Mouse (Mus musculus): ENCODE results near the gene Naa80. TPM values are rescaled to one million over a fixed set of nuclear protein-coding genes. Genes with fewer than 3 reads are reported as not detected.

Gene Naa80
- polyA plus RNA-seq (2017; shearing (Covaris generic)) = 26.1 TPM

DNA sequence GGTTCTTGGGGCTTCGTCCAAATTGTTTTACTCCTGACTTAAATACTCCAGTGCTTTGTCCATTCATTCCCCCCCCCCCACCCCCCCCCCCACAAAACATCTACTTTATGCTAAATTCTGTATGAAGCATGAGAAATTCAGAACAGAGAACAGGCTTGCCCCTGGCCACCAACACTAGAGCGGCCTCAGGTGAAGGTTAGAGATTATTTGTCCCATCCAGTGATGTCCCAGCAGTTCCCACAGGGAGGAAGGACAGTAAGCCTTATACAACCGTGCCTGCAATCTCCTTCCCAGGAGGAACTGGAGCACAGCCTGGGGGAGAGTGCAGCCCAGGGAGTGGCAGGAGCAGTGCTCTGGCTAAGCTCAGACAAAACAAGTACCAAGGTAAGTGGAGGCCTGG is at the start of gene Naa80:
Gene Naa80, plus strand, starts transcription at position 301 of the 400 bp plus-strand sequence.

DNA sequence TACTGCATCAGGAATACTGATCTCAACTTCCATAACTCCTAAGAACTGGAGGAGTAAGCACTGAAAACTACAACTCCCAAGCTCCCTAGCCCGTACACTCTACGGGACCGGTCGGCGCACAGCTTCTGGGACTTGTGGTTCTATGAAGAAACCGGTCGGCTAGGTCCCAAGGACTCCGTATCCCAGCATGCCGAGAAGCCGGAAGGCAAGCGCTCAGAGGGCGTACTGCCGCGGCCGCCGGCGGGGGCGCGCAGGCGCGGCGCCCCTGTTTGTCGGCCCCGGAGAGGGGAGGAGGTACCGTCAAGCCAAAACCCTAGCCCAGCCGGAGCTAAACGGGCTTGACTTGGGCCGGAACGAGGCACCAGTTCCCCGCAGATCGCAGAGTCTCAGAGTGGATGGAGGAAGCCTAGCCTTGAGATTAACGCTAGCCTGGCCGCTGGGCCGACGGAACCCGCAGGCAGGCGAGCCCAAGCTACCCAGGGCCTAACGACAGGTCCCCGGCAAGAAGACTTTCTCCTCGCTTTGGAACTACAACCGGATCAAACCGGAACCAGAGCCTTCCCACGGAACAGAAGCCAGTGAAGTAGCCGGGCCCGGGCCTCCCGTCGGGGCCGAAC is 44.8 kb upstream of the Naa80 start, which contains the start of gene Tmem115:
Gene Tmem115, plus strand, starts transcription at position 155 of the 617 bp plus-strand sequence.

DNA sequence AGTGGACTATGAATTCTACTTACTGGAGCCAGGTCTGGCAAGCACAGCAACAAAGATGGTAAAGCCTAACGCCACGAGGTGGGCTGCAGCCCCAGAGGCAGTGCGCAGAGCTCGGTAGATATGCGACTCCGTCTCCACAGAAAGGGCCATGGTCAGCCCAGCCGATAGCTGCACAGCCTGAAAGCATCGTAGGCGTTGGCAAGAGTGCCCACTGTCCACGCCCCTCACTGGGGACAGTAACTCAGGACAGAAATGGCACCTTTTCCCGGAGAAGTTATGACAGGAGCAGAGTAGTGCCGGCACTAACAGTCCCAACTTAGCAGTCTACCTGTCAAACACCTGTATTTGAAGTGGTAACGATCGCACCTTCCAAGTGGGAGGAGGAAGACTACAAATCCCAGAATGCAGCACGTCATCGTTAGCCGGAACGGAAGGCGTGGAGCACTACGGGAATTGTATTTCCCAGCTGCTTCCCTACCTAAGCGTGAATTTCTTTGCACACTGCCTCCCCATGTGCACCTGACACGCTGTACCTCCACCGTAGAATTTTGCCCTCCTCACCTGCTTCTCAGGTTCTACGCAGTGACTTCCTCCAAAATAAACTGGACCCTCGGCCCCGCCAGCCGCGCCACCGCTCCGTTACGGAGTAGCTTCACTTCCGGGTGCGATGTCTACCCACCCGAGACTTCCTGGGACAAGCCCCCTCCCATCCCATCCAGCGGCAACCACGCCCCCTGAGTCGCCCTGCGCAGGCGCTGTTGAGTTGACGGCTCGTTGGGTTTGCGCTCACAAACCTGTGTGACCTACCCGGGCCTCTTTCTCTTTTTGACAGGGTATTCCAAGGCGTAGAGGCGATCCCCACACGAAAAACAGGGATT is 37.0 kb upstream of the Naa80 start, which contains the start of the genes Cyb561d2 and Nprl2:
Gene Cyb561d2, minus strand, starts transcription at position 720 of the 878 bp plus-strand sequence.
Gene Nprl2, plus strand, starts transcription at position 753 of the 878 bp plus-strand sequence.

DNA sequence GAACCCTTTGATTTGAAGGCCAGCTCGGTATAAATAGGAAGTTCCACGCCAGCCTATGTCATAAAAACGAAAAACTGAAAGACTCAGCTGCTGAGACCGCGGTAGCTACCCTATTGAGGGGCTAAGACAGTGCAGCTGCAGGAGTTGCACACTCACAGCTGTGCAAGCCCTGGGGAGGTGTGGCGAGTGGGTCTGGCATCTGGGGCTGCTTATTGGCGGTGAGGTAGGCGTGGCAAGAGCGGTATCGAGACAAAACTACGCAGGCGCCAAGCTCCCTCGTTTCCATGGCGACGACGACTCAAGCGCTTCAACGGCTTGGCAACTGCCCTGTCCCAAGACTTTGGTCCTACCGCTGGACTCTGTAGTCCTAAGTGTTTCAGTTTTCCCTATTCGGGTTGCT is 31.7 kb upstream of the Naa80 start, which contains the start of gene Zmynd10:
Gene Zmynd10, plus strand, starts transcription at position 273 of the 400 bp plus-strand sequence.

DNA sequence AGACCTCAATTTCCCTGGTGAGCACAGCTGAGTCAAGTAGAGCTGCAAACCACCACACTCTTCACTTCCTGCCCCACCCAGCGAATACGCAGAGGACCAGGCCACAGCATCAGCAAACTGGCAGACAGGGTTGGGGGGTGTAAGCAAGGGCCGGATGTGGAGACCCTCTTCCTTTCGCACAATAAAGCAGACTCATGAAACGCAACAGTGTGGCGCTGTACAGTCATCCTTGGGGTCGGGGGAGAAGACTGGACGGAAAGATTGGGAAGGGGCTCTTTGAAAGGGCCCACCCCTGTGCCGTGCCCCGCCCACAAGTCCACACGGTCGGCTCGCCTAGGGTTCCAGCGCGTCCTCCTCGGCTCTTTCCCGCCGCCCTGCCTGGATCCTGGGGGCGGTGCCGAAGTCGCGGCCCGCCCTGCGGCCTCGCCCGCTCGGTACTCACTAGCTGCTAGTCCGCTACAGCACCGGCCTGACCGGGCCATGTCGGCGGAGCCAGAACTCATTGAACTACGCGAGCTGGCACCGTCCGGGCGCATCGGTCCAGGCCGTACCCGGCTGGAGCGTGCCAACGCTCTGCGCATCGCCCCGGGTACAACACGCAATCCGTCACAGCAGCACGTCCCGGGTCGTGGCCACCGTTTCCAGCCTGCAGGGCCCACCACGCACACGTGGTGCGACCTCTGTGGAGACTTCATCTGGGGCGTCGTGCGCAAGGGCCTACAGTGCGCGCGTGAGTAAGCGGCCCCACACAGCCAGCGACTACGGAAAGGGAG is 27.4 kb upstream of the Naa80 start, which contains the start of gene Rassf1:
Gene Rassf1, plus strand, starts transcription at position 439 of the 773 bp plus-strand sequence.

DNA sequence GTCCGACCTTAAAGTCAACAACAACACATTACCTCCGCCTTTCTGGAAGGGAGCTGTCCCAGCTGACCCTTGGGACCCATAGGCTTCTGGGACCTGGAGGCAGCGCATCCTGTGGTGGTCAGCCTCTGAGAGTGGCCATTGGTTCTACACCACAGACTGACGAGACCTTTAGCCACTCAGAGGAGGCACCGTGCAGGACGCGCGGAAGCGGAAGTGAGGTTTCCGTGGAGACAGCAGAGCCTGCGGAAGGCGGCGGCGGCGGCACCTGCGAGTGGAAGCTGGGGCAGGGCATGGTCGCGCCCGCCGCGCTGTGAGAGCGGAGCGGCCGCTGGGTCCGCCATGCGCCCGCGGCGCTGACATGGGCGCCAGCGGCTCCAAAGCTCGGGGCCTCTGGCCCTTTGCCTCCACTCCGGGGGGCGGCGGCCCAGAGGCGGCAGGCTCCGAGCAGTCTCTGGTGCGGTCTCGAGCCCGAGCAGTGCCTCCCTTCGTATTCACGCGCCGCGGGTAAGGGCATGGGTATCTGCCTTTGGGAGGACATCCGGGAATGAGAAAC is 15.6 kb upstream of the Naa80 start, which contains the start of gene Tusc2:
Gene Tusc2, plus strand, starts transcription at position 227 of the 553 bp plus-strand sequence.

DNA sequence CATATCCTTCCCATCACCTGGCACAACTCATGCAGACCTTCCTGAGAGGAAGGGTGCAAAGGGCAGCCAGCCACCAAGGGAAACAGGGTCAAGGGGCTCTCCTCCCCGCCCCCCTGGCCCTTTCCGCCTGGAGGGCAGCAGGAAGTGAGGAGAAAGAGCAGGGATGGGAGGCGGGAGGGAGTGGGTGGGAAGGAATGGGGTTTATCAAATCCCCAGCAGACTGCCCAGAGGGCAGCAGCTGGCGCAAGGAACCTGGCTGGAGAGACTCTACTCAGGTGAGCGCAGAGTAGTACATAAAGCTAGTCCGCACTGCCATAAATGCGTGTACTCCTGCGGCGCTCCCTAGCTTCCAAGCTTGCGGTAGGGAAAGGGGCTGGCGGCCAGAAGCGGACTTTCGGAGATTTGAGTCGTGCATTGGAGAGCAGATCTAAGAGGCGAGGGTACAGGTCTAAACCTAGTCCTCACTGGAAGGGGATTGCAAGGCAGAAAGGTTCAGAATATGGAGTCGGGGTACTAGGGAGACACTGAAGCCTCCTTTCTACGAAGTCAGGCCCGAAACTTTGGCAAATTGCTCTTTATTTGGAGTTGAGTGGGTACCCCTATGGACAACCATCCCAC is 10.9 kb upstream of the Naa80 start, which contains the start of gene Hyal2:
Gene Hyal2, plus strand, starts transcription at position 244 of the 618 bp plus-strand sequence.

DNA sequence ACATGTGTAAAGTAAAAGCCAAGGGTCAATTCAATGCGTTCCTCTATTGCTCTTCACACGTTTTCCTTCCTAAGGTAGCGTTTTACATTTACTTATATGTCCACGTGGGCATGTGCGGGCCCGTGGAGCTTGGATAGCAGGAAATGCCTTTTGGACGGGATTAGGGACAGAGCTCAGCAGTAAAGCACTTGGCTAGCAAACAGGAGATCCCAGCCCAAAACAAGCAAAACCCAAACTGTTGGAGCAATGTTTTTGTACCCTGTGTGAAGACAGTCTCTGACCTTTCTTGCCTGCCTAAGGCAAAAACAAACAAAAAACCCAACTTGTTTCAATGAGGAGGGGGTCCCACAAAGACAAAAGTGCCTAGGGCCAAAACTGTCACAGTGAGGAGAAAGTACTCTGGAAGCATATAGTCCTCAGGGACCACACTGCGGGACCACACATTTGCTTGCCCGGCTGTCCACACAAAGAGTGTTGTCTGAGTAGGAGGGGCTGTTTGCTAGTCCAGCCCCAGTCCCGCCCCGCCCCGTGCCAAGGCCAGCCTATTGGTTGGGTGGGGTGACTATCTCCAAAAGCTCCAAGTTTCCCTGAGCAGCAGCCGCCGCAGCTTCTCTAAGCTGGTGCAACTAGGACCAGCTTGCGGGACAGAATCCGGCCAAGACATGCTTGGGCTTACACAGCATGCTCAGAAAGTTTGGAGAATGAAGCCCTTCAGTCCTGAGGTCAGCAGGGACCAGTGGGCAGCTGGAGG is 2.2 kb upstream of the Naa80 start, which contains the start of gene Hyal1:
Gene Hyal1, plus strand, starts transcription at position 571 of the 751 bp plus-strand sequence.

DNA sequence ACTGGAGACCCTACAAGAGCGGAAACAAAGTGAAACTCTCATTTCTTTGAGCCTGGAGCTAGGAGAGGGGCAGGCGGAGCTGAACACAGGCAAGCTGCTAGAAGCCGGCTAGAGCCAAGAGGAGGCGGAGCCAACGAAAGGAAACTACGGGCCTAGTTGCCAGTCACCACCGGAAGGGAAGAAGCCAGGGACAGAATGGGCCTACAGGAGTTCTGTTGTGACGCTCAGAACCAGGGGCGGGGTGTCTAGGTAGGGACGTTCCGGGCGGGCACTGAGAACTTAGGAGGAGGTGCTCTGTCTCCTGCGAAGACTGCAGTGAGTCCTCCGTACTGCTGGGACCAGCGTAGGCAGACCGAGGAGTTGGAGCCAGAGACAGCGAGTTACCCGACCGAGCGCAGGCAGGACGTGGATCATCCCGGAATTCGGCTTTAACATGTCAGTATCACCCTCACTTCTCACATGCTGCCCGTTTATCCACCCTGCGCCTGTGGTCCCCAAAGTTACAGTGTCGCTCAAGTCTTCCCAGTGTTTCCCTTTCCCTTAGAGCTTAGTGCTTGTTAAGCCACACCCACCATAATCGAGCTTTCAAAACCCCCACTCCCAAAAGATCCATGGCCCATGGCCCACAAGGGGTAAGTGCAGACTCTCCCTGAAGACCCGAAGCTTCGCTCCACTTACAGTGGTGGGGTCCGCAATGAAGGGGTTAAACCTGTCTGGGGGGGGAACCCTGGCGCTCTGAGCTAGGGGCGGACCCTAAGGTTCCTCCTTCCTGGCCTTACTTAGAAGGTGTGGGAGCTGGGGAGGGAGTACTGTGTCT is 2.0 kb downstream of the Naa80 start, which contains the start of gene Hyal3:
Gene Hyal3, plus strand, starts transcription at position 318 of the 817 bp plus-strand sequence.

DNA sequence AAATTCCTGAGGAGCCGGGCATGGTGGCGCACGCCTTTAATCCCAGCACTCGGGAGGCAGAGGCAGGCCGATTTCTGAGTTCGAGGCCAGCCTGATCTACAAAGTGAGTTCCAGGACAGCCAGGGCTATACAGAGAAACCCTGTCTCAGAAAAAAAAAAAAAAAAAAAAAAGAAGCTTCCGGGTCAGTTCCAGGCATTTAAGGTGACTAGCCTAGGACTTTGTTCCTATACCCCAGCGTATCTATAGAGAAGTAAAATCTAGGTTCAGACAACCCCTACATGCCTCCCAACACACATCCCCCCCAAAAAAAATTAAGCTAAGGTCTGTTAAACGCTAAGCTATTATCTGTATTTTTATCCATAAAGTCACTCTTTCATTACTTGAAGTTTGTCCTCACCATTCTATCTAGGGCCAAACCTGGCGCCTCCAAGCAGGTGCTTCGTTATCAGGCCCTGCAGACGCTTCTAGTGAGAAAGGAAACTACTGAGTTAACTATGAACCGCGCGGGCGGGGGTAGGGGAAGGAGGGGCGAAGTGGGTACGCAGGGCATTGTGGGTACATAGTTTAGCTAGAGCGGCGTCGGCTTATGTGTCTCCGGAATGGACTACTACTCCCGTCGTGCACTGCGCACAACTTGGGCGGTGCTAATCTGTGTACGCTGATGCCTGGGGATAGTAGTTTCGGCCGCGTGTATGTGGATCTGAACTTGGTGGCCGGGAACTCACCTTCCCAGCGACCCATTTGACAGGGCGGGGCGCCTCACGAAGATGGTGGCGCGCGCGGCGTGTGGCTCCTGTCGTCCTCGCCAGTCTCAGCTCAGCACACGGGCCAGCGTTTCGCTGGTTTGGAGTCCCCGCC is 8.5 kb downstream of the Naa80 start, which contains the start of gene Ifrd2:
Gene Ifrd2, plus strand, starts transcription at position 669 of the 859 bp plus-strand sequence.

DNA sequence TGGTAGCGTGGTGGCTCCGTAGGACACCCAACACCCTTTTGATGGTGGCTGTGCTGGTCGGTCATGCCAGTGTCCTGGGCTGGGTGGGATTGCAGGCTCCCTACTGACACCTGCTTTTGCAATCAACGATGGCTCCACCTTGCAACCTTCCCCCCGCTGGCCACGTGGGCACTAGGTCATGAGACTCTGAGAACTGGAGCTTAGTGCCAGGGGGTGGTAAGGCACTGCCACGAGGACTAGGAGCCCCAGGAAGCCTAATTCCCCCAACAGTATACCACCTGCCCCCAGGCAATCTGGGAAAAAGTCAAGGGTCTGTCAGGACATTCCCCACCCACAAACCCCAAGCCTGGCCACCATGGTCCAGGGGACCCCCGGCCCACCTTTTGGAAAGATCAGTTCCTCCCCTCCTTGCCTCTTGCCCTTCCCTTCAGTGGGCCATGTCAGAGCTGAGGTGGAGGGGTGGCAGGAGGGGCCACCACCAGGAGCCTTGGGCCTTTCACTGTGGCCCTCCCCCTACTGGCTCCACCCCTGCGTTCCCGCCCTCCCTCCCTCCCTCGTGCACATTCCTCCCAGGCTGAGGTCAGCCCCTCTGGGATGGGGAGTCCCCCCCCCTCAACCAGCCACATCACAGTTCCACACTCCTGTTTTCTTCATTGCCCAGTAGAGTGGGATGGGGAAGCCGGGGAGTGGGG is 30.2 kb downstream of the Naa80 start, which contains the start of gene Sema3b:
Gene Sema3b, minus strand, starts transcription at position 489 of the 692 bp plus-strand sequence.

Other genes with a start within 250 kb of the Naa80 start
- 26.2 TPM for gene Hemk1, start 240.5 kb upstream of the Naa80 start, polyA plus RNA-seq (2017; shearing (Covaris generic))
- 2.4 TPM for gene 6430571L13Rik, start 238.3 kb upstream of the Naa80 start, polyA plus RNA-seq (2017; shearing (Covaris generic))
- 0.87 TPM for gene Cacna2d2, start 179.3 kb upstream of the Naa80 start, polyA plus RNA-seq (2017; shearing (Covaris generic))
- 63.5 TPM for gene Tmem115, start 44.9 kb upstream of the Naa80 start, polyA plus RNA-seq (2017; shearing (Covaris generic))
- 62.6 TPM for gene Cyb561d2, start 36.7 kb upstream of the Naa80 start, polyA plus RNA-seq (2017; shearing (Covaris generic))
- 68.1 TPM for gene Nprl2, start 36.7 kb upstream of the Naa80 start, polyA plus RNA-seq (2017; shearing (Covaris generic))
- 4.1 TPM for gene Zmynd10, start 31.6 kb upstream of the Naa80 start, polyA plus RNA-seq (2017; shearing (Covaris generic))
- 91.3 TPM for gene Rassf1, start 27.3 kb upstream of the Naa80 start, polyA plus RNA-seq (2017; shearing (Covaris generic))
- 13.4 TPM for gene Tusc2, start 15.6 kb upstream of the Naa80 start, polyA plus RNA-seq (2017; shearing (Covaris generic))
- gene Hyal2, start 10.9 kb upstream of the Naa80 start, polyA plus RNA-seq (2017; shearing (Covaris generic)) = 17.7 TPM
- 6.9 TPM for gene Hyal1, start 2.0 kb upstream of the Naa80 start, polyA plus RNA-seq (2017; shearing (Covaris generic))
- 0.85 TPM for gene Hyal3, start 1.9 kb downstream of the Naa80 start, polyA plus RNA-seq (2017; shearing (Covaris generic))
- 24.9 TPM for gene Ifrd2, start 8.8 kb downstream of the Naa80 start, polyA plus RNA-seq (2017; shearing (Covaris generic))
- gene Sema3b, start 30.3 kb downstream of the Naa80 start, polyA plus RNA-seq (2017; shearing (Covaris generic)) = not detected
- 327 TPM for gene Gnai2, start 56.5 kb downstream of the Naa80 start, polyA plus RNA-seq (2017; shearing (Covaris generic))
- not detected for gene Slc38a3, start 90.6 kb downstream of the Naa80 start, polyA plus RNA-seq (2017; shearing (Covaris generic))
- gene Gnat1, start 100.8 kb downstream of the Naa80 start, polyA plus RNA-seq (2017; shearing (Covaris generic)) = 0.77 TPM
- gene Sema3f, start 131.6 kb downstream of the Naa80 start, polyA plus RNA-seq (2017; shearing (Covaris generic)) = not detected
- 360 TPM for gene Rbm5, start 192.1 kb downstream of the Naa80 start, polyA plus RNA-seq (2017; shearing (Covaris generic))